Mouse (Mus musculus) hindbrain, embryonic 13.5 days (tissue): ENCODE results near the gene Cct4. TPM values are rescaled to one million over a fixed set of nuclear protein-coding genes. Genes with fewer than 3 reads are reported as not detected.

Experiments used
- ATAC-seq: fragments of 200-750 bp; cut with Nextera tagmentation; 2 replicates; pipeline ENCODE4 v1.8.0; 2017; ENCODE audit warnings: moderate TSS enrichment; ENCODE audit not compliant: low FRiP score
- H3K27ac ChIP-seq: fragments of 300-500 bp; sonication (generic); 2 replicates; pipeline ENCODE4 v1.5.1; 2015; ENCODE audit warnings: inconsistent platforms, mild to moderate bottlenecking, moderate library complexity
- H3K27me3 ChIP-seq: fragments of 300-500 bp; sonication (generic); 2 replicates; pipeline ENCODE4 v1.6.1; 2015; ENCODE audit warnings: mild to moderate bottlenecking, inconsistent platforms
- H3K36me3 ChIP-seq: fragments of 300-500 bp; sonication (generic); 2 replicates; pipeline ENCODE4 v1.6.1; 2015; ENCODE audit warnings: mild to moderate bottlenecking, inconsistent platforms
- H3K4me1 ChIP-seq: fragments of 300-500 bp; sonication (generic); replicated peaks from 2 replicates; pipeline ENCODE4 v1.6.1; 2015; ENCODE audit warnings: inconsistent platforms
- H3K4me2 ChIP-seq: fragments of 300-500 bp; sonication (generic); 2 replicates; pipeline ENCODE4 v1.6.1; 2015; ENCODE audit warnings: inconsistent platforms, mild to moderate bottlenecking, moderate library complexity
- H3K4me3 ChIP-seq: fragments of 300-500 bp; sonication (generic); 2 replicates; pipeline ENCODE4 v1.5.1; 2015; ENCODE audit warnings: mild to moderate bottlenecking, inconsistent platforms
- H3K9ac ChIP-seq: fragments of 300-500 bp; sonication (generic); 2 replicates; pipeline ENCODE4 v1.6.1; 2015; ENCODE audit warnings: mild to moderate bottlenecking, inconsistent platforms
- H3K9me3 ChIP-seq: fragments of 300-500 bp; sonication (generic); 2 replicates; pipeline ENCODE4 v1.6.1; 2016; ENCODE audit warnings: inconsistent platforms
- WGBS: fragments of 180-500 bp; shearing (Covaris S2); methylation state at CpG from one replicate; pipeline ENCODE4 v1.1.7; 2015; 5-methylcytosine and 5-hydroxymethylcytosine counted together
- polyA plus RNA-seq: library from polyadenylated mRNA; unstranded; fragments of >200 nt; fragmentation: Nextera tagmentation; extraction: Ambion mirVana; gene quantifications from 2 replicates; pipeline ENCODE4 v1.2.1, GENCODE M21; 2015

Gene Cct4
- polyA plus RNA-seq, 1 experiment from 2014 or later = 314 TPM

- ATAC-seq = no peak
- 59% methylated on average over 4 of the region's 4 CpGs for WGBS
- no peak overlapping the region for H3K27ac ChIP-seq
Measured at GRCm38 (mm10) chr11:23052353-23052752, 62.0 kb downstream of the Cct4 start.

More at GRCm38 (mm10) chr11:23052353-23052752, 62.0 kb downstream of the Cct4 start:
- Histone ChIP-seq H3K4me3 (no peak overlapping the region), H3K36me3 (no peaks in the 10 kb centered on the region), H3K4me2 (no peak overlapping the region), H3K27me3 (0 out of 2 replicates have a peak, but pooled peaks cover 7% of the 10 kb centered on the region), H3K9ac (no peak overlapping the region), H3K4me1 (peaks cover 10% of the 10 kb centered on the region), H3K9me3 (no peaks in the 10 kb centered on the region)

Other genes with a start within 250 kb of the Cct4 start
- gene B3gnt2, start 129.6 kb upstream of the Cct4 start, polyA plus RNA-seq = 1.1 and 1.5 TPM in 2 replicates
- 6.6 and 8.3 TPM in 2 replicates for gene Zrsr1, start 18.5 kb upstream of the Cct4 start, polyA plus RNA-seq
- 4.8 and 6.1 TPM in 2 replicates for gene Gm28048, start 8.4 kb upstream of the Cct4 start, polyA plus RNA-seq
- gene Commd1, start 8.1 kb upstream of the Cct4 start, polyA plus RNA-seq = 287 and 301 TPM in 2 replicates
- gene Fam161a, start 17.0 kb downstream of the Cct4 start, polyA plus RNA-seq = 6.6 and 7.5 TPM in 2 replicates